Mouse (Mus musculus) layer of hippocampus, adult 11-12 months (tissue): Measurements from ENCODE around the gene Unc50.
A peak's percentile ranks its signal among the peaks of the same experiment; 100 is the strongest.

ENCODE experiments used
- DNase-seq: peaks from one replicate; pipeline ENCODE4 v3.0.0; 2022; ENCODE audit warnings: low spot score

Unc50 gene

GRCm38 (mm10) chr1:37448361-37449095, 18.6 kb downstream of the Unc50 start:
- peak; percentile 42 for DNase-seq

DNA sequence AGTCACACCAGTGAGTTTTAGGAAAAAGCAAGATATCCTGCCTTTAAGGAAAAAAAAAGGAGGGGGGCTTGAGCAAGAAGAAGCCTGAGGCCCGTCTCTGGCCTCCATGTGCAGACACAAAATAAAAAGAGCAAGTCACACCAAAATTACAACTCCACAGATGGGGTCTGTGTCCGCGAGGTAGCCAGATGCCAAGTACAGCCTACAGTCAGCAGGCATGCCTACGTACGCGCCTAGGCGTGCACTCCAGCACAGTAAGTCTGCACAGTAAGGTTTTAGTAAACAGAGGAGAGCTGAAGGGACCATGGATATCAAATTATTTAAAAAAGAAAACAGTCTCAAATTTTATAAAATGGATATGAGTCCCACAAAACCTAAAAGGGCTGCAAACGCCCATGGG, 21.3 kb downstream of the Unc50 start:
- peak; percentile 28 for DNase-seq

GRCm38 (mm10) chr1:37457546-37457945, 27.6 kb downstream of the Unc50 start:
- DNase-seq, result no peak

GRCm38 (mm10) chr1:37464878-37465452, 35.0 kb downstream of the Unc50 start:
- DNase-seq, result no peak

GRCm38 (mm10) chr1:37466322-37466995, 36.5 kb downstream of the Unc50 start:
- DNase-seq, result no peak

DNA sequence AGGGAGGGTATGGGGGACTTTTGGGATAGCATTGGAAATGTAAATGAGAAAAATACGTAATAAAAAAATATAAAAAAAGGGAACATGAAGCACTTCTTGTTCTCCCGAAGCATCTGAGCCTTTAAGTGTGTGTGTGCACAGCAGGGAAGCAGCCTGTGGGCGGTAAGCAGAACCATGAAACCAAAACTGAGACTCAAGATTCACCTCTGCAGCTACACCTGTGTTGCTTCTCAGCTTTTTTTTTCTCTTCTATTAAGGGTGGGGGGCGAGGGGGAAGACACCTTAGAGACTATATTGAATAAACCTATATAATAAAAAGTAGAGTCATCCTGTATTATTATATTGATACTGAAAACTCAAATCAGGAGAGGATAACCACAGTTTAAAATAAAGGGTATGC, 37.9 kb downstream of the Unc50 start:
- no peak for DNase-seq

DNA sequence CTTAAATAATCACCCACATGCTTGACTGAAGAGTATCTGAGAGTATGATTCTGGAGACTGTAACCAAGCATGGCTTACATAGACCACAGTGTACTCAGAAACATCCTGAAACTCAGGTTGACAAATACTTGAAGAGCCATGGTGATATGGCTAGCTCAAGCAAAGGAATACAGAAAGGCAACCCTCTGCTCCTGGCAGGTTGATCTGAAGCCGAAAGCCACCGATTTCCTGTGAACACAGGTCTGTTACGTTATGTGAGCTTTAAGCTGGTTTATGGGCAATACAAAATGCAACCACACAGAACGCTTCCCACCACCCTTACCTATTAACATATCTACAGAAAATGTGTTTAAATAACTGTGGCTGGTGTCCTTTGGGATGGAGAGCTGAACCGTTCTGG, 39.1 kb downstream of the Unc50 start:
- DNase-seq, result no peak

- DNase-seq, result no peak
Observed at GRCm38 (mm10) chr1:37471179-37472148, 41.5 kb downstream of the Unc50 start.

DNA sequence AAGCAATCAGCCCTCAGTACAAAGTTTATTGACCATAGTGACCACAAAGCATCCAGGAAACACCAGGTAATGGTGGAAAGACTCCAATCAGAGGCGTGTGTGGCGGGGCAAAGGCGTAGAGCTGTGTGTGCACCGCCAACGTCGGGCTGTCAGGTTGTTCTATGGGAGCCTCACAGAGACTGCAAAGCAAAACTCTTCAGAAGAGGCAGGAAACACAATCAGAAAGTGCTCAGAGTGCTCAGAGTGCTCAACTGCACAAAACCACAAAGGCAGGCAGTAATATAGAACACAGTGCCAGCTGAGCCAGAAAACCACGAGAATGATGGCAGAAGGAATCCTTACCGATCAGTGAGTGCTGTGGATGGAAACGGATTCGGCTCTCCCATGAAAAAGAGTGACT, 43.3 kb downstream of the Unc50 start:
- no peak for DNase-seq

DNA sequence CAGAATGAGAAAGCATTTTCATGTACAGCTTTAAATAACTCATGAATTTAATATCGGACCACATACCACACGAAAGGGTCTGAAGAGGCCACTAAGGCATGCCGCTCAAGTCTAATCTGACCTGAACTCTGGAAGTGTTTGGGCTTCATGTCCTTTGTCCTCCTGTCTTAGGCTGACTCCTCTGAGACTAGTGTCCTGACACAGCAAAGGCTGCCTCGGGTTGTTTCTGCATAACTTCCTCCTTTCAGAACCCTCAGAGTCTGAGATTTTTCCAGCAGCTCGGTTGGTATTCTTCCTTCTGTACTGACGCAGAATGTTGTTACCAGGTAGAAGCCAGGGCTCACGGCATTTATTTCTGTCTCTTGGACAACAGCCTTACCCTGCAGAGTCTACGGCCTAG, 44.1 kb downstream of the Unc50 start:
- DNase-seq, result no peak

DNA sequence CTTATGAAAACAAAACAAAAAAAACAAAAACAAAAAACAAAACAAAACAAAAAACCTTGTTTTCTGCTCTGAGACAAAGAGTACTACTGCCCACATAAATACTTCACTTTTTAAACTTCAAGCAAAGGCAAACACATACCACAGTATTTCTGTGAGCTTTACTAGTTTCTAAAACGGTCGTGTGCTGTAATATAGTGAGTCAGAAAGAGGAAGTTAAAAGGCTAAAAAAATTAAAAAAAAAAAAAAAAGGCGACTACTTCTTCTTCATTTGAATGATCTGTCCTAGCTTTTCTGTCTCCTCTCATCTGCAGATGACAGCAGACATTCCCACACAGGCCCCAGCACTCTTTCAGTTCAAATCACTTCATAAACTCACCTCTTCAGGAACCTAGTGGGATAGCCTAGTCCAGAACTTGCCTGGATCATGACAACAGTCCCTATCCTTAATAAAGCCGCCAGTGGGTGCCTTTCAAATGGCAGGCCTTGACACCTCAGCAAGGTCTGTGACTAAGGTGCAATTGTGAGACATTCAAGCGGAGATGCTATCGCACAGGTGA, 44.8 kb downstream of the Unc50 start:
- DNase-seq, result no peak

DNA sequence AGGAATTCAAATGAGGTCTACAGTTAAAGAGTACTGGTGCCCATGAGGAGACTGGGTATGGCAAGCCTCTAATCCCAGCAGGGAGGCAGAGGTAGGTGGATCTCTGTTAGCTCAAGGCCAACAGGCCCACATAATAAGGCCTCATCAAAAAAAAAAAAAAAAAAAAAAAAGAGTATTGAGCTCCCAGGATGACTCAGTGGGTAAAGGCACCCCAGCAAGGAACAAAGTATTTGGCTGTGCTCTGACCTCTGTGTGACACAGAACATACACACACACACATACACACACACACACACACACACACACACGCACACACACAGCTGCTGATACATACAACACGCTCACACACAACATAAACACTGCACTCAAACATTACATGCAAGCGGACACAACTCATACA, 45.4 kb downstream of the Unc50 start:
- DNase-seq, result no peak

DNA sequence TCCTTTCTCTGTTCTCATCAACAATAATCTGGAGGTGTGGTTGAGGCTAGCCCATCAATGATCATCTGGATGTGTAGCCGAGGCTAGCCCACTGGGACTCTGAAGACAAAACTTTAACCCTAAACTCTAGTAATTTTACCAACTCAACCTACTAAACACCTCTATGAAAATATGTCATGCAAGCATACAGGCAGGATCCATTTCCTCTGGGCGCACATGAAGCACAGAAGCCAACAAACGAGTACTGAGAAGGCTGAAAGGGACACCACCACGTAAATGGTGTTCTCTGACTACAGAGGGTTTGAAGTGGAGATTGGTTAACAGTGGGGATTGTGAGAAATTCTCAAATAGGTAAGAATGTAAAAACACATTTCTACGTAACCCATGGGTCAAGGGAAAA, 47.3 kb downstream of the Unc50 start:
- no peak for DNase-seq

GRCm38 (mm10) chr1:37477928-37478327, 48.0 kb downstream of the Unc50 start:
- no peak for DNase-seq

- no peak for DNase-seq
Observed at GRCm38 (mm10) chr1:37478416-37478815, 48.5 kb downstream of the Unc50 start.

DNA sequence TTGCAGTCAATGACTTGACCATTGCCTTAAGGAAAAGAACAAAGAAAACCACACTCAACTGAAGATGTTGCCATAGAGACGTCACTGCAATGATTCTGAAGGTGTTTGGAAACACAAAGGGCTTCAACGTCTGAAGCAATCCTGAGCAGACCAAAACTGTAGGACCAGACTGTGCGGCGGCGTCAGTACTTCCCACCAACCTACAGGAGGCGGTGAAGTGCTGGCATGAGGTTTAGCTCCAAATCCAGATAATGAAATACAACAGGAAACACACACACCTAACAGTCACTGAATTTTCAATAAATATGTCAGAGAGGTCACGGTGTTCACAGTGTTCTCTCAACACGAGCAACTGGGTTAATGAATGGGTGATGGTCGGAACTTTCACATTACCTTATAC, 49.1 kb downstream of the Unc50 start:
- DNase-seq, result no peak

GRCm38 (mm10) chr1:37479759-37480158, 49.8 kb downstream of the Unc50 start:
- no peak for DNase-seq

DNA sequence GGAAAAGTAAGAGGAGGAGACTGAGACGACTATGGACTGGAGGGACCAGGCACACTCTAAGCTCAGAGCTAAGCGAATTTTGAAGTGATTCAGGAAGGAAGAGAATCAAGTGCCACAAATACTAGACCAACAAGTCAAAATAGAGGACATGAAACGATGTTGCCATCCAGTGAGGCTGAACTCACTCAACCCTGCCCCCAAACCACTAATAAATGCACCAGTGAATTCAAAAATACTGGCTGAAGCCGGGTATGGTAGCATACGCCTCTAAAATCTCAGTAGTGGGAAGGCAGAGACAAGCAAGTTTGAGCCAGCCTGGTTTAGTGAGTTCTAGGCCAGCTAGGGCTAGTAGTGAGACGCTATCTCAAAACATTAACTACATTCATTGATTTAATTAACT, 50.8 kb downstream of the Unc50 start:
- DNase-seq, result no peak

DNA sequence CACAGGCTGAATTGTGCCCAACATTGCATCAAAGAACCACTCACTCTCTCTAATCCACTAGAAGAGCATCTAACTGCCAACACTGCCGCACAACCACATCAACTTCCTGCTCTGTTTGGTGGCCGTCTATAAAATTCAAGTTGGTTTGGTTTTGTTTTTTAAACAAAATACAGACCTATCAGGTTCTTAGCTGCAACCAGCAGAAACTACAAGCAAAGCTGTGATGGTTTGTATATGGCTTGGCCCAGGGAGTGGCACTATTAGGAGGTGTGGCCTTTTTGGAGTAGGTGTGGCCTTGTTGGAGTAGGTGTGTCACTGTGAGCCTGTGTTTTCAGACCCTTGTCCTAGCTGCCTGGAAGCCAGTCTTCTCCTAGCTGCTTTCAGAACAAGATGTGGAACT, 51.4 kb downstream of the Unc50 start:
- no peak for DNase-seq

GRCm38 (mm10) chr1:37484612-37485011, 54.7 kb downstream of the Unc50 start:
- no peak for DNase-seq

DNA sequence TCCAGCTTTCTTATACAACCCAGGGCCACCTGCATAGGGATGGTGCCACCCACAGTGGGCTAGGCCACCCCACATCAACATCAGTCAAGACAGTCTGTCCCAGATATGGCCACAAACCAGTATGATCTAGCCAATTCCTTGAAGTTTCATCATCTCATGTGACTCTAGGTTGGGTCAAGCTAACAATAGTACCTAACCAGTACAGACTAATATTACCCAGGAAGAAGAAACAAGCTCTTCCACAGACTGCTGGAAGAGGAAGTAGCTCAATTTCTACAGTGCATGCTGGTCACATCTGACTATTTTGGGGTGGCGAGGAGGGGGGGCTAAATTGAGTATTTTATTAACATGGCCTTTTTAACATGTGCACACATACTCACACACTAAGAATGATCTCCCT, 56.5 kb downstream of the Unc50 start:
- DNase-seq, result no peak

GRCm38 (mm10) chr1:37486994-37487393, 57.1 kb downstream of the Unc50 start:
- DNase-seq, result no peak
